ENCODE assay signal across 8 mouse cellular contexts in the genomic region with DNA sequence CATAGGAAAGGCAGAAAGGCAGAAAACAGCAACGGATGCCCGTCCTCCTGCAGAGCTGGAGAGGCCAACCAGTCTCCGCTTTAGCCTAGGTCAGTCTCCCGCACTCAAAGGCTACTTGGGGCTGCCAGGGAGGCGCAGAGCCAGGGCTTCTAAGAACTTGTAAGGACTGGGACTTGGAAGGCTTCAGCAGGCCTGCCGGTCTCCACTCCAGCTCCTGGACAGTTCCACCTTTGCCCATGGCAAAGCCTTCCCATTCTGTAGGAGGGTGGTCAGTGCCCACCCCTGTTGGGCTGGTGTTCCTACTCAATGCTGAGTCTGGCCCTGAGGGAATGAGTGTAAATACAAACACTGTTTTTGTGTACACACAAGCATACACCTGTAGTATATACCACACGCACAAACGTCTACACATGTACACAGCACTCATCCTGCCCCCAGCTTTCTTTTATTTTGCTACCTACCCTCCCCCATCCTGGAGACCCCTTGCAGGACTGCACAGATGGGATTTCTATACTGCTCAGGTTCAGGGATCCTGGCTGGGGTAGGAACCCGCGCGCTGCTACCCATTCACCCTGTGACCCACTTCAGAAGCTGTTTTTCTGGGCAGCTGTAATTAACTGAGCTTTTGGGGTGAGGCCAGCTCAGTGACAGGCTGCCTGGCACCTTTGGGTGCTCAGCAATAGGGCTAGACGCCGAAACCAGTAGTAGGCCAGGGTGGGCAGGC. TPM values are rescaled to one million over a fixed set of nuclear protein-coding genes. Genes with fewer than 3 reads are reported as not detected.
DNase-seq lines count a peak whose midpoint lies in the region; ATAC-seq and TF ChIP-seq lines count a peak whose summit lies in the region.

No protein-coding gene starts in this region.

- H3K27ac ChIP-seq in heart, embryonic 14.5 days (replicated peaks in 1 of 2; ENCODE audit: control insufficient read depth in 1 of 2, insufficient read depth in 1 of 2, low read depth in 2 of 2, low read length in 2 of 2): peak overlapping the region; percentile 88 to 97
- peak overlapping the region; percentile 87 for H3K27ac ChIP-seq in limb, embryonic 12.5 days
- H3K27ac ChIP-seq in stomach, embryonic 15.5 days: peak overlapping the region; percentile 81

- peak; percentile 7; the same call in 1 of the 2 replicates for ATAC-seq in heart, embryonic 14.5 days (ENCODE audit: insufficient number of reproducible peaks, insufficient read depth, low FRiP score, low read depth)
- ATAC-seq in limb, embryonic 12.5 days (ENCODE audit: insufficient number of reproducible peaks, insufficient read depth, low FRiP score, low TSS enrichment, low read depth): peak; percentile 29; the same call in 1 of the 2 replicates
- ATAC-seq in stomach, embryonic 15.5 days (ENCODE audit: insufficient read depth, low FRiP score, low read depth): peak; percentile 3; the same call in 1 of the 2 replicates

- peak; percentile 17 for DNase-seq in lung, adult 2 months
- no peak for DNase-seq in lung, postnatal 25 days (ENCODE audit: low spot score)
- DNase-seq in embryo, embryonic 11 days: peak; percentile 35
- no peak for DNase-seq in thymus, adult 18-20 months
- DNase-seq in B cell, adult 2 months: no peak

- H3K4me3 ChIP-seq in lung, adult 2 months (replicated peaks; ENCODE audit: extremely low read depth, low read depth, low read length): no peak overlapping the region
- no peak overlapping the region for H3K4me3 ChIP-seq in heart, embryonic 14.5 days (ENCODE audit: control insufficient read depth in 1 of 2, insufficient read depth in 1 of 2, low read depth in 1 of 2, low read length in 2 of 2)
- H3K4me3 ChIP-seq in limb, embryonic 12.5 days (replicated peaks): no peak overlapping the region
- no peak overlapping the region for H3K4me3 ChIP-seq in stomach, embryonic 15.5 days (replicated peaks)

- WGBS in lung, adult 2 months: 54% methylated on average over 13 of the region's 13 CpGs
- 39% methylated on average over 13 of the region's 13 CpGs for WGBS in heart, embryonic 14.5 days
- WGBS in limb, embryonic 12.5 days: 57% methylated on average over 13 of the region's 13 CpGs
- WGBS in stomach, embryonic 15.5 days: 54% methylated on average over 13 of the region's 13 CpGs

- no peaks in the 10 kb centered on the region for H3K27me3 ChIP-seq in heart, embryonic 14.5 days (ENCODE audit: control insufficient read depth, insufficient read depth, low read length)
- H3K27me3 ChIP-seq in limb, embryonic 12.5 days: no peaks in the 10 kb centered on the region
- no peaks in the 10 kb centered on the region for H3K27me3 ChIP-seq in stomach, embryonic 15.5 days (replicated peaks)

- no peaks in the 10 kb centered on the region for H3K9me3 ChIP-seq in heart, embryonic 14.5 days (ENCODE audit: control insufficient read depth, low read length)
- H3K9me3 ChIP-seq in limb, embryonic 12.5 days: no peaks in the 10 kb centered on the region
- H3K9me3 ChIP-seq in stomach, embryonic 15.5 days: no peaks in the 10 kb centered on the region

- no peak for TF ChIP-seq CTCF in lung, adult 2 months (IDR thresholded peaks at IDR 0.05; ENCODE audit: insufficient read depth, low read length)

- H3K9ac ChIP-seq in heart, embryonic 14.5 days (ENCODE audit: low read length): peak overlapping the region; percentile 58
- H3K9ac ChIP-seq in limb, embryonic 12.5 days (replicated peaks): no peak overlapping the region
- no peak overlapping the region for H3K9ac ChIP-seq in stomach, embryonic 15.5 days

- no peak for TF ChIP-seq POLR2A in lung, adult 2 months (IDR thresholded peaks at IDR 0.05; ENCODE audit: borderline replicate concordance, extremely low read depth, low read depth, low read length)

- peaks cover 40% of the 10 kb centered on the region for H3K4me1 ChIP-seq in lung, adult 2 months (ENCODE audit: control insufficient read depth, insufficient read depth, low read length)
- H3K4me1 ChIP-seq in heart, embryonic 14.5 days (ENCODE audit: control insufficient read depth in 2 of 2, insufficient read depth in 2 of 2, low read length in 2 of 2): peaks cover 62 to 74% of the 10 kb centered on the region in 2 experiments
- H3K4me1 ChIP-seq in limb, embryonic 12.5 days (replicated peaks): peaks cover 36% of the 10 kb centered on the region
- peaks cover 39% of the 10 kb centered on the region for H3K4me1 ChIP-seq in stomach, embryonic 15.5 days

- no peaks in the 10 kb centered on the region for H3K36me3 ChIP-seq in heart, embryonic 14.5 days (ENCODE audit: control insufficient read depth, insufficient read depth, low read length)
- no peaks in the 10 kb centered on the region for H3K36me3 ChIP-seq in limb, embryonic 12.5 days
- H3K36me3 ChIP-seq in stomach, embryonic 15.5 days: no peaks in the 10 kb centered on the region

- H3K4me2 ChIP-seq in heart, embryonic 14.5 days (ENCODE audit: low read length): peak overlapping the region; percentile 53
- peak overlapping the region; percentile 28 for H3K4me2 ChIP-seq in limb, embryonic 12.5 days
- no peak overlapping the region for H3K4me2 ChIP-seq in stomach, embryonic 15.5 days

RNA-seq across cellular contexts. Expression of gene Inpp5a, which starts 25.5 kb away (rescaled TPM):
- 52.1 and 61.0 TPM in 2 replicates for polyA plus RNA-seq in lung, adult 2 months (2012; rRNA removed)
- polyA plus RNA-seq in heart, embryonic 14.5 days (2014; fragmentation: Nextera tagmentation; extraction: Ambion mirVana): 89.9 and 93.9 TPM in 2 replicates
- polyA plus RNA-seq in limb, embryonic 12.5 days (2016; fragmentation: Nextera tagmentation; extraction: Ambion mirVana): 26.8 and 29.9 TPM in 2 replicates
- polyA plus RNA-seq in stomach, embryonic 15.5 days (2015; fragmentation: Nextera tagmentation; extraction: Ambion mirVana): 35.0 and 35.7 TPM in 2 replicates

Comparison
In these comparisons a context has a peak if more than half of its experiments do, and no peak if none do; other contexts are left out.
1. DNase-seq: peak in lung, adult 2 months (single experiment) and embryo, embryonic 11 days (single experiment); none in lung, postnatal 25 days (single experiment), thymus, adult 18-20 months (0 of 2) and B cell, adult 2 months (0 of 2).
2. Peak in every context shown above with its lines, with median percentiles within 50 percentile points of each other: ATAC-seq and H3K27ac ChIP-seq.